Mouse (Mus musculus) ES-Bruce4 (cell line): ENCODE results near the gene Muc13. TPM values are rescaled to one million over a fixed set of nuclear protein-coding genes. Genes with fewer than 3 reads are reported as not detected.

Experiments used
- H3K27ac ChIP-seq: 2 replicates; pipeline ENCODE4 v1.5.1; 2012; ENCODE audit warnings: low read length, inconsistent platforms; ENCODE audit not compliant: insufficient read depth
- H3K27me3 ChIP-seq: 2 replicates; pipeline ENCODE4 v1.6.1; 2012; ENCODE audit warnings: mild to moderate bottlenecking, low read length, inconsistent platforms; ENCODE audit not compliant: control insufficient read depth, poor library complexity, insufficient read depth, severe bottlenecking
- H3K36me3 ChIP-seq: 2 replicates; pipeline ENCODE4 v1.6.1; 2012; ENCODE audit warnings: inconsistent platforms, mild to moderate bottlenecking, low read length, moderate library complexity; ENCODE audit not compliant: control insufficient read depth, poor library complexity, insufficient read depth, severe bottlenecking
- H3K4me1 ChIP-seq: one replicate; pipeline ENCODE4 v1.8.1; 2011; ENCODE audit warnings: low read length; ENCODE audit not compliant: control insufficient read depth, insufficient read depth
- H3K4me3 ChIP-seq: 2 replicates; pipeline ENCODE4 v1.5.1; 2011; ENCODE audit warnings: low read depth, mild to moderate bottlenecking, low read length
- H3K9ac ChIP-seq: 2 replicates; pipeline ENCODE4 v1.6.1; 2012; ENCODE audit warnings: low read depth, mild to moderate bottlenecking, inconsistent platforms; ENCODE audit not compliant: poor library complexity, severe bottlenecking
- H3K9me3 ChIP-seq: replicated peaks from 2 replicates; pipeline ENCODE4 v1.6.1; 2012; ENCODE audit warnings: mild to moderate bottlenecking, low read length, inconsistent platforms; ENCODE audit not compliant: control insufficient read depth, poor library complexity, insufficient read depth, severe bottlenecking
- CTCF ChIP-seq: IDR thresholded peaks from one replicate; pipeline ENCODE4 v1.8.1; 2011; ENCODE audit warnings: low read depth, low read length
- EP300 ChIP-seq: IDR thresholded peaks from 2 replicates; pipeline ENCODE4 v1.6.1; 2011; ENCODE audit warnings: low read depth, low read length; ENCODE audit not compliant: insufficient read depth
- POLR2A ChIP-seq: IDR thresholded peaks from one replicate; pipeline ENCODE4 v1.8.1; 2011; ENCODE audit warnings: low read length; ENCODE audit not compliant: insufficient read depth
- polyA plus RNA-seq: library from polyadenylated mRNA; stranded (reverse); fragments of >200 nt; gene quantifications from 2 replicates; pipeline ENCODE4 v1.2.4, GENCODE M21; 2011; ENCODE audit warnings: low read depth; ENCODE audit not compliant: missing spikeins, insufficient read depth, insufficient read length

The Muc13 gene
- polyA plus RNA-seq = not detected in 2 replicates

DNA sequence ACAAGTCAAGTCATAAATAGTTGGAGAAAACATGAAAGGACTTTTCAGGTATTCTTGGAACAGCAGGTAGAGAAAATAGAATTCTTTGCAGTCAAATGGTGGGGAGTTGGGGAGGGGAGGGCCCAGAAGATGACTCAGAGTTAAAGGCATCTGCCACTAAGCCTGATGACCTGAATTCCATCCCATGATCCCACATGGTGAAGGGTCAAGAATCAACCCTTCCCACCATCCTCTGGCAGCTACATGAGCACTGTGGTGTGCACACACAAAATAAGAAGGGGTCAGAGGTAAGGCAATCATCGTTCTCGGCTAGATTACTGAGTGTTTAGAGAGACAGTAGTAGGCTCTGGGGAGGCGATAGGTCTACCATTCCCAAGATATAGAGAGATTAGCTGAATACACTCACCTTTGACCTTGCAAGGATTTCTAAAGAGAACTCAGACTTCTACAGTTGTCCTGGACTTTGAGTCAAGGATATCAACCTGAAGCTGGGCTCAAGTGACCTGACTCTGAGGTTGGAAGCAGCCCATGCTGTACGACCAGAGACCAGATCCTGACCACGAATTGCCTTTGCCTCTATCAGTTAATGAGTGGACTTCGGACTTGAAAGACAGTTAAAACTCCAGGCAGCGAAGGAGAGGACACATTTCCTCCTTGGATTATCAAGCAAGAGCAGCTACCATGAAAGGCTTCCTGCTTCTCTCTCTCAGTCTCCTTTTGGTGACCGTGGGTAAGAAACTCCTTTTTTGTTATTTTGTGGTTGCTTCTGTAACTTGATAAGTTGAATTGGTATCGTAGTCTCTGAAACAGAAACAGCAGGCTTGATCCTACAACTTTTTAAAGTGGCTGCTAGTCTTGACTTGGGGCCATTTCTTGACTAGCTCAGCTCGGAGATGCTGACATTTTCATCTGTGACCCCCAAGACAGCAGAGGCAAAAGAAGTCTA is at the start of gene Muc13:
Muc13 (plus strand) TSS at position 192 of the 946 bp plus-strand sequence.
- peaks cover 4% of the 10 kb centered on the region for H3K4me1 ChIP-seq
- peaks cover 6% of the 10 kb centered on the region for H3K9me3 ChIP-seq
- no peaks in the 10 kb centered on the region for H3K27me3 ChIP-seq
- TF ChIP-seq EP300 (no peak), CTCF (no peak), POLR2A (no peak)
- H3K36me3 ChIP-seq = no peaks in the 10 kb centered on the region
- H3K4me3 ChIP-seq = no peak within 1 kb of the TSS
- H3K9ac ChIP-seq = no peak within 1 kb of the TSS
- no peak within 1 kb of the TSS for H3K27ac ChIP-seq

DNA sequence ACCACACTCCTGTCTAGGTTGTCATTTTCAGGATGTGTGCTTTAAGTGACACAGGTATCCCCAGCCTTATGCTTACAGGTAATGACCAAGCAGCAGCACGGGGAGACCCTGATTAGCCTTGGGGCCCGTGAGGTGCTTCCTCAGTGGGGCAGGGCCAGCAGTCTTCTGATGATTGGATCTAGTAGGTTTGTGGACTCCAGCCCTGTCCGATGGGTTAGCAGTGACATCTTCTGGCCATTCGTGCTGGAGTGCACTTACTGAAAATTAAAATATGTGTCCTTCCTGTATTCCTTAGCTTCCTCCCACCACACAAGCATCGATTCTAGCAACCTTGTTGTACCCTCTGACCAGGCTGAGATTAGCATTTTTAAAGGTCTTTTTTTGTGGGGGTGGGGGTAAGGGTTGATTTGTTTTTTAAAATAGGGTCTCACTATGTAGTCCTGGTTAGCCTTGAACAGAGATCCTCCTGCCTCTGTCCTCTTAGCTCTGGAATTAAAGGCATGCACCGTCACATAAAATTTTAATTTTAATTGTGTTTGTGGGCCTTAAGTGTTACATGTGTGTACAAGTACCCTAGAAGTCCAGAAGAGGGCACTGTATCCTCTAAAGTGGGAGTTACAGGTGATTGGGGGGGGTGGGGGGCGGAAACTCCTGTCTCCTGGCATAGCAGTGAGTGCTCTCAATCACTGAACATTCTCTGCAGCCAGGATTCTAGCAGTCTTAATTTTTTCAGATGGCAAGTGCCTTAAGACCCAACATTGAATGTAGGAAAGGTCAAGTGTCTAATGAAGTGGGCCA is 49.0 kb upstream of the Muc13 start:
- H3K9ac ChIP-seq = no peak overlapping the region
- H3K27ac ChIP-seq = no peak overlapping the region
- no peaks in the 10 kb centered on the region for H3K9me3 ChIP-seq
- H3K27me3 ChIP-seq = no peaks in the 10 kb centered on the region
- H3K36me3 ChIP-seq = no peaks in the 10 kb centered on the region
- H3K4me3 ChIP-seq = no peak overlapping the region
- TF ChIP-seq CTCF = peak; percentile 61
- TF ChIP-seq EP300 = no peak
- no peaks in the 10 kb centered on the region for H3K4me1 ChIP-seq

DNA sequence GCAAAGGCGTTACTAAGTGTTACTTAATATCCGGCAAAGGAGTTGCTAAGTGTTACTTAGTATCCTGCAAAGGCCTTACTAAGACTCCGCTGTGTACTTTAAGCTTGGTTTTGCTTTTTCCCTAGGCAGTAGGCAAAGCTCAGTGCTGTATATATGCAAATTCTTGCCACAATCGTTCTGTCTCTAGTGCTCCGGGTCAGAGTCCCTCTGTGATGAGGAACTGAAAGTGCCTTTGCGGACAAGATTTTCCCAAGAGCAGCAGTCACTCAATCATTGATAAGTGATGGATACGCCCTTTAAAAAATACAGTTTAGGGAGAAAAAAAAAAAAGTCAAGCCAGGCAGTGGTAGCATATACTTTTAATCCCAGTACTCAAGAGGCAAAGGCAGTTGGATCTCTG is 48.4 kb upstream of the Muc13 start:
- Histone ChIP-seq H3K9me3 (no peaks in the 10 kb centered on the region), H3K4me1 (no peaks in the 10 kb centered on the region), H3K27me3 (no peaks in the 10 kb centered on the region), H3K27ac (no peak overlapping the region), H3K9ac (no peak overlapping the region), H3K36me3 (no peaks in the 10 kb centered on the region), H3K4me3 (no peak overlapping the region)
- no peak for TF ChIP-seq EP300
- TF ChIP-seq POLR2A = no peak
- TF ChIP-seq CTCF = no peak

DNA sequence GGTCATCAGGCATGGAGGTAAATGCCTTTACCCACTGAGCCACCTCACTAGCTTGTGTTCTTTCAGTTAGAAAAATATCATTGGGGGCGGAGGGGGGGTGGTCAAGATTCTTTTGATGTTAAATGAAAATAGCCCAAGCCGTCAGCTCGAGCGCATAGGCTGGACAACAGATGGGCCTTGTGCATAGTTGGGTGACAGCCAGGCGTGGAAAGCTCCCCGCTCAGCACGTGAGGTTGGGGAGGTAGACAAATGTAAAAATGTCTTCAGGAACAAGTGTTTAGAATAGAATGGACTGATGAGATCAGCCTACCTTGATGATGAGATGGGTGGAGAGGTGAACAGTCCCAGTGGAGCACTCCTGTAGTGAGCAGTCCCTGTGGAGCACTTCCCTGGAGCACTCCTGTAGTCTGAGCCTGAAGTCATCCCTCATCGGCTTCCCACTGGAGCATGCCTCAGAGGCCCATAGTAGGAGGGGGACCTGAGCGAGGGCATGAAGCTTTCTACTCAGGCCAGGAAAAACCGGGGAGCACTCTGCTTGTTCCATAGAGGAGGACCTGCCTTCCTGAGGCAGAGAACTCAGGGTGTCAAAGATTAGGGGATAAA is 47.7 kb upstream of the Muc13 start:
- TF ChIP-seq CTCF (no peak), POLR2A (no peak), EP300 (no peak)
- H3K36me3 ChIP-seq = no peaks in the 10 kb centered on the region
- no peak overlapping the region for H3K27ac ChIP-seq
- no peak overlapping the region for H3K4me3 ChIP-seq
- H3K27me3 ChIP-seq = no peaks in the 10 kb centered on the region
- H3K4me1 ChIP-seq = no peaks in the 10 kb centered on the region
- no peaks in the 10 kb centered on the region for H3K9me3 ChIP-seq
- H3K9ac ChIP-seq = no peak overlapping the region

DNA sequence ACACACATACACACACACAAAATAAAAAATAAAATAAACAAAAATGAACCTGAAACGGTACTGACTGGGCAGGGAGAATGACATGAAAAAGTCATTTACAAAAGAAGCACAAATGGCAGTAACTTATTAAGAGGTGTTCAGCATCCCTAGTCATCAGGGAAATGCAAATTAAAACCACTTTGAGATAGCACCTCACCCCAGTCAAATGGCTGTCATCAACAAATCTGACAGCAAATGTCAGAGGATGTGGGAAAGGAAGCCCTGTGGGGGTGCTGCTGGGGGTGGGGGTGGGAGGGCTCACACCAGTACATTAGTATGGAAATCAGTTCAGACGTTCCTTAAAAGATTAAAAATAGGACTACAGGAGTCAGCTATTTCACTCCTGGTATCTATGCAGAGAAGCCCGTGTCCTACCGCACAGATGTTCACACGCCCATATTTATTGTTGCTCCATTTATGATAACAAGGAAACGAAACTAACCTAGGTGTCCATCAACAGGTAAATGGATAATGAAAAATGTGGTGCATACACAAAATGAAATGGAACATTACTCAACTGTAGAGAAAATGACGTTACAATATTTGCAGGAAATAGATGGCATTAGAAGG is 46.4 kb upstream of the Muc13 start:
- no peaks in the 10 kb centered on the region for H3K36me3 ChIP-seq
- H3K27me3 ChIP-seq = no peaks in the 10 kb centered on the region
- TF ChIP-seq EP300 = no peak
- TF ChIP-seq CTCF = no peak

More for the DNA sequence above, 46.4 kb upstream of the Muc13 start:
- Histone ChIP-seq H3K9me3 (no peaks in the 10 kb centered on the region), H3K4me1 (no peaks in the 10 kb centered on the region), H3K27ac (no peak overlapping the region), H3K4me3 (no peak overlapping the region), H3K9ac (no peak overlapping the region)
